Mouse (Mus musculus): ENCODE results near the gene Dmac2. TPM values are rescaled to one million over a fixed set of nuclear protein-coding genes. Genes with fewer than 3 reads are reported as not detected.
A peak's percentile ranks its signal among the peaks of the same experiment; 100 is the strongest.
"Not testable (repeated sequence)": the region's sequence is repeated elsewhere in the genome, so short reads cannot be mapped to it uniquely, and the experiment has no call there.

Dmac2 gene
- 34.8 and 37.8 TPM in 2 replicates for polyA plus RNA-seq (2016; fragmentation: Nextera tagmentation; extraction: Ambion mirVana)

DNA sequence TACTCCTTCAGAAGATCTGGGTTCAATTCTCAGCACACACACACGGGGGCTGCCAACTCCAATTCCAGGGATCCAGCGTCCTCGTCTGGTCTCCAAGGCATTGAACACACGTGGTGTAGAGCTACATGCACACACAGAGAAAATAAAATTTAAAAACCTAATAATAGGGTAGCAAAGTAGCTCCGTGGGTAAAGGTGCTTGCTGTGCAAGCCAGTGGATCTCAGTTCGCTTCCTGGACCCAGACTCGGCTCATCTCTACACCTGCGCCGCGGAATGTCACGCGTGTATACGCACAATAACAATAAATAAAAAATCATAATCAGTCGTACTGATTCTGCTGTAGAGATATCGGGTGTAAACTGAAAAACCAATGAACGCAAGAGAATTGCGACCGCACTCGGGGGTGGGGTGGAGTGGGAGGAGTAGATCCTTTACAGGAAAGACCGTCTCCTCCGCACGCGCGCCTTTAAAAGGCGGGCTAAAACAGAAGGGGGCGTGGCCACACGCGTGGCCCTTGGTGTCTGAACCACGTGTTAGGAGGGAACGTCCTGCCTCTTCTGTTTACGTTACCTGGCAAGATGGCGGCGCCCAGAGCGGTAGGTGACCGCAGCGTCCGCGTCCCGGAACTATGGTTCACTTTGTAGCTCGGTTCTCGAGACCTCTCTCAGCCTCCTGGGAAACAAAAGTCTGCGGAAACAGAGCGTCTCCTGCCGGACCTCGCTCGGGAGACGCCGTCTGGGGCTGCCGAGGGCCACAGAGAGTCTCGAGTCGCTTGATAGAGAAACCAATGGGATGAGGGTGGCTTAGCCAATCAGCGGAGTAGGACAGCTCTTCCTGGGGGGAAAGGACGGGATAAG lies at the start of gene Dmac2:
TSS of gene Dmac2 (plus strand) at position 550 of the 857 bp plus-strand sequence.
- peaks cover 33% of the 10 kb centered on the region; the same call in 1 of the 2 replicates for H3K36me3 ChIP-seq
- H3K4me3 ChIP-seq (replicated peaks), result peak within 1 kb of the TSS; percentile 65
- peaks cover 7% of the 10 kb centered on the region; the same call in 1 of the 2 replicates for H3K4me1 ChIP-seq (replicated peaks)
- no peak within 1 kb of the TSS for H3K27ac ChIP-seq
- H3K4me2 ChIP-seq, result peak within 1 kb of the TSS; percentile 63
- peak within 1 kb of the TSS; percentile 56 for H3K9ac ChIP-seq (replicated peaks)
- H3K27me3 ChIP-seq, result no peaks in the 10 kb centered on the region
- 2% methylated on average over 53 of the region's 53 CpGs for WGBS
- peak; percentile 79 for ATAC-seq (ENCODE audit: insufficient number of reproducible peaks, insufficient read depth, low FRiP score, low TSS enrichment, low read depth)
- no peaks in the 10 kb centered on the region for H3K9me3 ChIP-seq

DNA sequence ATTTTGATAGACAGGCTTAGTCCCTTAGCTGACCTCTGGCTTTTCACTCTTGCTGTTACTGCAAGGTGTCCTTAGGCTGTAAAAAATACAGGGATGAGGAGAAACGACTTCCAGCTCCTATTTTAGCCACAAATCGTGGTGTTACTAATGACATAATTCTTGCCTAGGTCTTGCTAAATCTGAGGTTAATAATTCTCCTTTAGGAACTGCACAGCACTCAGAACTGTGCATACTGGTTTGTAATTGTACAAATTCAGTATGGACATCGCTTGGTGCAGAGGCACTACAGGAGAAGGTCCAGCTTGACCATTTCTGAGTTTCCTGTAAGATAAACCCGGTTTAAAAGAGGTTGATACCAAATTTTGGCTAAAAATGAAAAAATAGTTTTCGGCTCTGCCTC lies 45.4 kb upstream of the Dmac2 start:
- not testable (repeated sequence) for H3K27me3 ChIP-seq; H3K27ac ChIP-seq; H3K4me3 ChIP-seq (replicated peaks); H3K4me1 ChIP-seq (replicated peaks); H3K9ac ChIP-seq (replicated peaks); ATAC-seq (ENCODE audit: insufficient number of reproducible peaks, insufficient read depth, low FRiP score, low TSS enrichment, low read depth); H3K9me3 ChIP-seq; H3K4me2 ChIP-seq; H3K36me3 ChIP-seq
- WGBS, result 67% methylated on average over 5 of the region's 5 CpGs

DNA sequence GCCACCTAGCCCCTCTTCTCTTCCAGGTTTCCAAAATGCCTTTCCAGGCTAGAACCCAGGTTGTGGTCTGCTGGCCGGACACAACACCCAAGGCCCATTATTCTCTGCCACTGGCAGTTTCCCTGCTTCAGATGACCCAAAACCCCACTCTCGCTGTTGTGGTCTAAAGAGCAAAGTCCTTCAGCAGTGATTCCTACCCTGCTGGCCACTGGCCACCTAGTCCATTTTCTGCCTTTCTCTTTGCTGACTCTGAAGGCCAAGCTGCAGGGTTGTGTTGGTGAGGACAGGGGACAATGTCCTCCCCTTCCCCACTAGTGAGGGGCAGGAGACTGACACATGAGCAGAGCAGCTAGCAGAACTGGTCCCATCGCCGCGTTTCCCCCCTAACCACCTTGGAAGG lies 44.1 kb upstream of the Dmac2 start:
- H3K27me3 ChIP-seq, result peaks cover 8% of the 10 kb centered on the region
- WGBS, result 75% methylated on average over 5 of the region's 5 CpGs
- H3K4me2 ChIP-seq, result no peak overlapping the region
- ATAC-seq (ENCODE audit: insufficient number of reproducible peaks, insufficient read depth, low FRiP score, low TSS enrichment, low read depth), result no peak
- H3K27ac ChIP-seq, result no peak overlapping the region
- H3K4me3 ChIP-seq (replicated peaks), result no peak overlapping the region
- no peak overlapping the region for H3K9ac ChIP-seq (replicated peaks)
- H3K36me3 ChIP-seq, result no peaks in the 10 kb centered on the region
- no peaks in the 10 kb centered on the region for H3K9me3 ChIP-seq
- no peaks in the 10 kb centered on the region for H3K4me1 ChIP-seq (replicated peaks)

DNA sequence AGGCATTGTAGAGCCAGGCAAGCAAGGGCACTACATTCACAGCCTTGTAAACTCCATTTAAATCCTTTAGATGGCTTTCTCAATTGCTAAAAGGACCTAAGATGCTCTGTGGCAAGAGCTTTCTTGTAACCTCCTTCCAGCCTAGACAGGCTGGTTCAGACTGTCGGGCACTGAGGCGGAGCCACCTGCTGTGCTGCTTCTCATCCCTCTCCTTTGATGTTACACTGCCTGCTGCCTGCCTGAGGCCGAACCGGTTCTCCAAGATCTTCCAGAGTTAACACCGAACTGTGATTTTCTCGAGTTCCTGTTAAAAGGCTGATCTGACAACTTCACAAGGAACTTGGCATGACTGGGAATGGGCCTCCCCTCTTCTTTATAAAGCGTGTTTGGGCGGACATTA lies 43.3 kb upstream of the Dmac2 start:
- peaks cover 8% of the 10 kb centered on the region for H3K27me3 ChIP-seq
- WGBS, result 16% methylated on average over 8 of the region's 8 CpGs
- H3K36me3 ChIP-seq, result no peaks in the 10 kb centered on the region
- H3K4me2 ChIP-seq, result no peak overlapping the region
- ATAC-seq (ENCODE audit: insufficient number of reproducible peaks, insufficient read depth, low FRiP score, low TSS enrichment, low read depth), result no peak
- H3K9ac ChIP-seq (replicated peaks), result no peak overlapping the region
- H3K9me3 ChIP-seq, result no peaks in the 10 kb centered on the region
- no peak overlapping the region for H3K4me3 ChIP-seq (replicated peaks)
- no peak overlapping the region for H3K27ac ChIP-seq
- H3K4me1 ChIP-seq (replicated peaks), result no peaks in the 10 kb centered on the region

DNA sequence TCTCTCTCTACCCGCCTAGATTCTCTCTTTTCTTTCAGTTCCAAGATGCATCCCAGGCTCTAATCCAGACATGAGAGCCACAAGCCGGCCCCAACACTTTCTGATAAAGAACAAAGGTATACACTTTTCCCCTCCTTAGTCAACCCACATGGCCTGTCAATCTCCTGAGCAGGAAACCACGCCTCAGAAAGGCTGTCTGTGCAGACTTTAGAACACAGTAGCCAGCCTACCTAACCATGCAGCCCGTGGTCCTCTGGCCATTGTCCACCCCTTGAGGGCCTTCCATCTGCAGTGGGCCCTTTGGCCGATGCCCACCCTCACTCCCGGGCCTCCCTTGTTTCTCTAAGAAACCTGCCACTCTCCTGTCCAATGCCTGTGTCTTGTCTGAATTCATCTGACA lies 42.9 kb upstream of the Dmac2 start:
- not testable (repeated sequence) for H3K27ac ChIP-seq; H3K9ac ChIP-seq (replicated peaks); ATAC-seq (ENCODE audit: insufficient number of reproducible peaks, insufficient read depth, low FRiP score, low TSS enrichment, low read depth); H3K4me1 ChIP-seq (replicated peaks); H3K4me2 ChIP-seq; H3K4me3 ChIP-seq (replicated peaks); H3K9me3 ChIP-seq; H3K36me3 ChIP-seq; H3K27me3 ChIP-seq
- 35% methylated on average over 6 of the region's 6 CpGs for WGBS

DNA sequence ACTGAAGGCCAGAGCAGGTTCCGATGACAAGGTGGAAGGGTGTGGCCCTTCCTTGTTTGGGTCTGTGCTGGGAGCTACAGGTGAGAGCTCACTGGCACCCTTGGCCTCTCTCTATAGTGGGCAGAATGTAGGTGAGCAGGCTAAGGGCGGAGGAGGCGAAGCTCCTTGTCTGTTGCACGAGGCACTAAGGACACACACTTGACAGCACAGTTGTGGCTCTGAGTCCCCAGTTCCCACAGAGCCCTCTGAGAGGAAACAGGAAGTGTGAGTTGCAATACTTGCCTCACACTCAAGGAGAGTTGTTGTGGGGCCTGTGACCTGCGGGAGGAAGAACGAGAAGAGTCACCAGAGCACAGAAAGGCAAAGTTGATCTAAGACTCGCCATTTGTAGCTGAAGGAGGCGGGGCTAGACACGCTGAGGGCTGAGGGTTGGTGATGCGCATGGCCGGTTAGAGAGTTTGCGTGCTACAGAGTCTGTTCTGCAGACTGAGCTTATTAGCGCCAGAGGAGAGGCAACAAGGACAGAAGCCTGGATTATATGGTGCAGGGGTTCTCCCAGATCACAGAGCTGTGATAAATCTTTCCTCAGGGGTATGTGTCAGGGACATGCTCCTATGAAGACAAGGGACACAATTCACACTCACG lies 42.3 kb upstream of the Dmac2 start:
- not testable (repeated sequence) for H3K4me3 ChIP-seq (replicated peaks); H3K9me3 ChIP-seq; ATAC-seq (ENCODE audit: insufficient number of reproducible peaks, insufficient read depth, low FRiP score, low TSS enrichment, low read depth); H3K36me3 ChIP-seq; H3K27me3 ChIP-seq; H3K9ac ChIP-seq (replicated peaks); H3K4me1 ChIP-seq (replicated peaks); H3K4me2 ChIP-seq; H3K27ac ChIP-seq
- 74% methylated on average over 12 of the region's 14 CpGs for WGBS

DNA sequence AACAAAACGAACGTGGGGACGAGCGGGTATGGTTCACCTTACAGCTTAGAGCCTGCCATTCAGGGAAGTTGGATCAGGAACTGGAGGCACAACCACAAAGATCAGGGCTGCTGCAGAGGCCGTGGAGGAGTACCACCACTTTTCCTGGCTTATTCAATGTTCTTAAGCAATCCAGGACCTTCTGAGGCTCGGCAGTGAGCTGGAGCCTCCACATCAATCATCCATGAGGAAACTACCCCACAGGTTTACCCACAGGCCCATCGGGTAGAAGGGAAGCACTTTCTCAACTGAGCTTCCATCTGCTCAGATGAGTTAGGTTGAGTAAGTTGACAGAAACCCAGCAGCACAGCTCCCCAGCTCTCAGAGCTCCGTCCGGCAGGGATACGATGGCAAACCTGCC lies 39.8 kb upstream of the Dmac2 start:
- Histone ChIP-seq H3K4me2 (no peak overlapping the region), H3K27ac (no peak overlapping the region), H3K9ac (replicated peaks) (no peak overlapping the region), H3K36me3 (no peaks in the 10 kb centered on the region), H3K9me3 (0 out of 2 replicates have a peak, but pooled peaks cover 9% of the 10 kb centered on the region), H3K4me1 (replicated peaks) (no peaks in the 10 kb centered on the region), H3K27me3 (peaks cover 8% of the 10 kb centered on the region), H3K4me3 (replicated peaks) (no peak overlapping the region)
- WGBS, result 86% methylated on average over 10 of the region's 10 CpGs
- ATAC-seq (ENCODE audit: insufficient number of reproducible peaks, insufficient read depth, low FRiP score, low TSS enrichment, low read depth), result no peak

DNA sequence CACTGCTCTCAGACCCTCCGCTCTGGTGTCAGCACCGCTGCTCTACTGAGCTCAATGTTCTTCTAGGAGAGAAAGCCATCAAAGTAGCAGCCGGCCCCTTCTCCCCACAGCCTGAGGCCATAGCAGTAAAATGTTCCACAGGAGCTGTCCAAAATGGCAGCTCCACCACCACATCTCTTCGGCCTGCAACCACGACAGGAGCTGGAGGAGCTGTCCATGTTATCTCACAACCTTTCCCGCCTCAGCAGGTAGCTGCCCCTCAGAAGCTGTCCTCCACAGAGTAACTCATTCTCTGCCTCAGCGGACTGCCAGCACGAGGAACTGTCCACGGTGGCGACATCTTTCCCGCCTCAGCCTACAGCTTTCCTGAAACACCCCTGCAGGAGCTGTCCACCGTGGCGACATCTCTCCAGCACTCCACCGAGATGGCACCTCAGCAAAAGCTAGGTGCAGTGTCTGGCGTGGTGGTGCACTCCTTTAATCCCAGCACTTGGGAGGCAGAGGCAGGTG lies 36.9 kb upstream of the Dmac2 start:
- H3K9me3 ChIP-seq, result 0 out of 2 replicates have a peak, but pooled peaks cover 9% of the 10 kb centered on the region
- no peak overlapping the region for H3K4me2 ChIP-seq
- H3K4me1 ChIP-seq (replicated peaks), result no peaks in the 10 kb centered on the region
- no peak overlapping the region for H3K4me3 ChIP-seq (replicated peaks)
- H3K36me3 ChIP-seq, result no peaks in the 10 kb centered on the region
- H3K27me3 ChIP-seq, result no peaks in the 10 kb centered on the region
- no peak overlapping the region for H3K9ac ChIP-seq (replicated peaks)
- 85% methylated on average over 15 of the region's 15 CpGs for WGBS
- H3K27ac ChIP-seq, result no peak overlapping the region
- ATAC-seq (ENCODE audit: insufficient number of reproducible peaks, insufficient read depth, low FRiP score, low TSS enrichment, low read depth), result no peak

DNA sequence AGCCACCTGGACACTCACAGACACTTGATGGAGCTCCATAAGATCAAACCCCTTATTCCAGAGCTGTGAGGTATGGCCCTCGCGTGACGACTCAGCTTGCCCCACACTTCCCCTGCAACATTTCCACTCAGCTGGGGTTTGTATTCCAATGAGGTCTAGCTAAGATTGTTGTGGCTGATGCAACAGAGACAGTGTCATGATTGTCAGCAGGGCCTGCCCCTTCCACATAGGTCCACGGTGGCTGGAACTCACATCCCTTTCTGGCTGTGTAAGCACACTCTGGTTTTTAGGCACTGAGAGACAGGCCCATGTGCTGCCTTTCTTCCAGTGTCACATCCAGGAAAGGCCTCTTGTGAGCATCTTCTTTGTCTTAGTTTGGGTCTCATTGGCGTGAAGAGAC lies 34.6 kb upstream of the Dmac2 start:
- Histone ChIP-seq H3K9ac (replicated peaks) (no peak overlapping the region), H3K4me3 (replicated peaks) (no peak overlapping the region), H3K36me3 (no peaks in the 10 kb centered on the region), H3K4me2 (no peak overlapping the region), H3K9me3 (0 out of 2 replicates have a peak, but pooled peaks cover 9% of the 10 kb centered on the region), H3K27me3 (no peaks in the 10 kb centered on the region), H3K4me1 (replicated peaks) (no peaks in the 10 kb centered on the region), H3K27ac (no peak overlapping the region)
- ATAC-seq (ENCODE audit: insufficient number of reproducible peaks, insufficient read depth, low FRiP score, low TSS enrichment, low read depth), result no peak
- 88% methylated on average over 5 of the region's 5 CpGs for WGBS

DNA sequence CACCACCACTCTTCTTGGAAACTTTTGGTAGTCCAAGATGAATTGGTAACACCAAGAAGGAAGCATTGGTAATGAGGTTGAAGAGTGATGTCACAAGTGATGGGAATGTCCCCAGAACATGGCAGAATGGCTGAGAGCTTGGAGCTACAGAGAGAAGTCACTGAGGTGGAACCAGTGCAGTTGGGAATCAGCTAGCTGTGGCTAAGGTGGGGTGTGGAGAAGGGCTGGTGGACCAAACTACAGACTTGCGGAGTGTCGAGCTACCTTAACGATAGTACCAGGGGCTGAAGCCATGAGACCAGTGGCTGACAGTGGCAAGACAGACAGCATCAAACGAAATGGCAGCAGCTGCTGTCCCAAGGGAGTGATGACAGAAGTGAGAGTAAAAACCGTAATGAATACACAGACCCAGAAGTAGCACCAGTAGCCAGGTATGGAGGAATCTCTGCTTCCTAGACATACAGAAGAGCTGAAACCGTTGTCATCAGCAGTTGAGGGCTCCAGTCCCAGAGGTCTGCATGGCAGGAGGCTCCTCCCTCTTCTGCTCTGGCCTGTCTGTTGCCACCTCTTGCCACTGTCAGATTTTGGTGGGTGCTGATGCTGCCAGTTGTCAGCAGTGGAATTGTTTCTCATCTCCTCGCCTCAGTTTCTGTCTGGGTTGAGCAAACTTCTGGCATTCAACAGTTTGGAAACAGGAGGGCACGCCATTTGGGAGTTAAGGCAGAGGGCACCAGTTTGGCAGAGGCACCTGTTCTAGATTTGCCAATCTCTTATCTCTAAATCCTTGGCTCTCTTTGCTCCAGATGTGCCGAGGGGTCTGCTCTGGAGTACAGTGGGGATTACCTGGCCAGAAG lies 33.6 kb upstream of the Dmac2 start:
- H3K27ac ChIP-seq, result no peak overlapping the region
- no peak overlapping the region for H3K4me2 ChIP-seq
- no peaks in the 10 kb centered on the region for H3K27me3 ChIP-seq
- H3K4me3 ChIP-seq (replicated peaks), result no peak overlapping the region
- H3K9me3 ChIP-seq, result 0 out of 2 replicates have a peak, but pooled peaks cover 9% of the 10 kb centered on the region
- WGBS, result 81% methylated on average over 9 of the region's 9 CpGs
- H3K4me1 ChIP-seq (replicated peaks), result no peaks in the 10 kb centered on the region
- H3K36me3 ChIP-seq, result no peaks in the 10 kb centered on the region
- no peak for ATAC-seq (ENCODE audit: insufficient number of reproducible peaks, insufficient read depth, low FRiP score, low TSS enrichment, low read depth)
- no peak overlapping the region for H3K9ac ChIP-seq (replicated peaks)

DNA sequence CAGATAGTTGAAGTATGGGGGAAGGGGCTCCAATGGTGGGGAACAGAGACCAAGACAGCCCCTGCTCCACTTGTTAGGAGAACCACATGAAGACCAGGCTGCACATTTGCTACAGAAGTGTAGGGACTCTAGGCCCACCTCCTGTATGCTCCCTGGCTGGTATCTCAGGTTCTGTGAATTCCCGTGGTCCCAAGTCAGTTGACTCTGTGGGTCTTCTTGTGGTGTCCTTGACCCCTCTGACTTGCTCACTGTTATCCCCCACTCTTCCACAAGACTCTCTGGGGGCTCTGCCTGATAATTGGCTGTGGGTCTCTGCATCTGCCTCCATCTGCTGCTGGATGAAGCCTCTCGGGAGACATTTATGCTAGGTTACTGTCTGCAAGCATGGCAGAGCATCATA lies 28.0 kb upstream of the Dmac2 start:
- Histone ChIP-seq H3K27me3 (no peaks in the 10 kb centered on the region), H3K9me3 (no peaks in the 10 kb centered on the region), H3K9ac (replicated peaks) (no peak overlapping the region), H3K36me3 (no peaks in the 10 kb centered on the region), H3K4me2 (no peak overlapping the region), H3K4me1 (replicated peaks) (no peaks in the 10 kb centered on the region), H3K4me3 (replicated peaks) (no peak overlapping the region), H3K27ac (no peak overlapping the region)
- ATAC-seq (ENCODE audit: insufficient number of reproducible peaks, insufficient read depth, low FRiP score, low TSS enrichment, low read depth), result no peak
- WGBS, result 87% methylated on average over 2 of the region's 2 CpGs
